Mouse (Mus musculus) urinary bladder, postnatal 0 days (tissue): Measurements from ENCODE around the gene Zfp354b. TPM values are rescaled to one million over a fixed set of nuclear protein-coding genes. Genes with fewer than 3 reads are reported as not detected.

ENCODE experiments used
- polyA plus RNA-seq: library from polyadenylated mRNA; unstranded; fragments of >200 nt; fragmentation: Nextera tagmentation; extraction: Ambion mirVana; gene quantifications from 2 replicates; pipeline ENCODE4 v1.2.1, GENCODE M21; 2015

Zfp354b gene
- 0.62 and 0.76 TPM in 2 replicates for polyA plus RNA-seq

DNA sequence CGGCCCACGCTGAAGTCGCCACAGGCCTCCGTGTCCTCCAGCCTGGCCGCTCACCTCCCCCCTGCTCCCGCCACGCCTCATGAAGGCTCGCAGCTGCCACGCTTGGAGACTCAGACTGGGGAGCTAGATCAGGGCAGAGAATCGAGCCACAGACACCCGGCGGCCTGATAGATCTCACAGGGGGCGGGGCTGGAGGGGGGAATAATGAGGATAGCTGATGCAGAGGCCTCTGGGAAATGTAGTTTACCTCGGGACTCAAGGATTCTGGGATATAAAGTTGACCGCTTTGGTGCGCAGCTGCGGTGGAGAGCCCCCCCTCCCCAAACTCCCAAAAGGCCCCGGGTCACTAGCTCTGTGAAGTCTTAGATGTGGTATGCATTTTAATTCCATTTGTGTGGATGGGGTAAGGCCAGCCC is at the start of gene Zfp354b:
Gene Zfp354b, minus strand, starts transcription at position 183 of the 416 bp plus-strand sequence.

DNA sequence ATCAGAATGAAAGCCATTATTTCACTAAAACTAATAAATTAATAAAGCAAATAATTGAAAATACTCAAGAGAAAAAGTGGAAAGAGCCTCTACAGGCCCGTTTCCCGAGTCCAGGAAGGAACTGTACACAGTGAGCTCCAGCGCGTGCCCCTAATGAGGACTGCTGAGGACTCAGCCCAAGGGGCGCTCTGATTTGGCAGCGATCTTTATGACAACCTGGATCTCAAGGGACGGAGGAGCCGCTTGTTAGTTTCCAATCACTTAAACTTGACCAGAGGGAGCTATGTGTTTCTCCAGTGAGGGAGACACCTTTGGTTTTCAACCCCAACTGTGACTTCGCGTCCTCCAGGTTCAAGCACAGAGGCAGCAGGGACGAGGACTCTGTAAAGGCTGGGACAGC is 34.8 kb upstream of the Zfp354b start, which contains the start of gene Olfr1378:
Gene Olfr1378, plus strand, starts transcription at position 301 of the 400 bp plus-strand sequence.

DNA sequence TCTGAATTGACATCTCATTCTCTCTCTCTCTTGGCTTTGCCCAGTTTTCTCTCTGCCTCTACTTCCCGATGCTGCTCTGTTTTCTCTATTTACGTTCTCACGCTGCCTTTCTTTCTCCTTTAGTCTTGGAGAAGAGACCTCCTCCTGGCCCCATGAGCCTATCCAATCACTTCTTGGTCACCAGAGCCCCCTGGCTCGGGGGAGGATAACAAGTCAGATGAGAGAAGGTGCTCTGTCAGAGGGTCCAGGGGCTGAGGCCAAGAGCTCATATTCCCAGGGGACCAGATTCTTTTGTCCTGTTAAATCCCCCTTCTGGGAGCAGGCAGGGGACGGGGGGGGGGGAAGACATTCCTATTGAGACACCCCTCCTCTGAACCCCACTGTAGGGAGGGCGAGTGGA is 22.2 kb upstream of the Zfp354b start, which contains the start of gene Prop1:
Gene Prop1, minus strand, starts transcription at position 101 of the 400 bp plus-strand sequence.

GRCm38 (mm10) chr11:50943506-50943905 is 12.1 kb upstream of the Zfp354b start, which contains the start of gene 4933414I15Rik:
Gene 4933414I15Rik, minus strand, starts transcription at chr11:50943765.

GRCm38 (mm10) chr11:50915671-50916320 is 15.6 kb downstream of the Zfp354b start, which contains the start of gene Zfp2:
Gene Zfp2, minus strand, starts transcription at chr11:50916165.

DNA sequence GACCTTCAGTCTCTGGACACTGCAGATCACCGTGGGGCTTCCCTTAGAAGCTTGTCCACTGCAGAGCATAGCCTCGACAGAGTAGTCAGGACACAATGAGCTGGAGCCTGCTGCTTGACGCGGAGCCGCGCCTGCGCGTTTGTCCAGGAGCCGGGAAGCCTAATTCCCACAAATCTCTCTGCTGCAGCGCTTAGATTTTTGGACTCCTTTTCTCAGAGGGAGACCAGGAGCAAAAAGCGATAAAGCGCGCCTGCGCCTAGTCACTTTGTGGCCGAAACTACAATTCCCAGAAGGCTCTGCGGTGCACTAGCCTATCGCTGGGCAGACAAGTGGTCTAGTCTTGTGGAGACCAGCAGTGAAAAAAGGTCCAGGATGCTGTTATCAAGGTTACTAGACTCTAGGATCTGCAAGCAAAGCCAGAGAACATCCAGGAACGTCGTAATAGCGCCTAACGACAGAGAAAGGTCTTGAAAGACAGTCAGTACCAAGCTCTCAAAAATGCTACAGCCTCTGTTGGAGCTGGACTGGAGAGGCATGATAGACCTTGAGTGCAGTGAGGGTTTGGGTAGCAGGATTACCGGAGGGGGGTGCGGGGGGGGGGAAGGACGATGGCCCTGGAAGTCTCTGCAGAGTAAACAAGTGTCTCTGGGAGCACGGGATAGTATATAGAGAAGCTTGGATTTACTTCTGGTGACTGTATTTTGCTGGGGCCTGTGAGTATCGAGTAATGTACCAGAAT is 43.9 kb downstream of the Zfp354b start, which contains the start of gene Zfp454:
Gene Zfp454, minus strand, starts transcription at position 262 of the 739 bp plus-strand sequence.

Other genes starting within 250 kb of the Zfp354b start
- gene Zfp354c, start 103.9 kb downstream of the Zfp354b start, polyA plus RNA-seq, result 8.2 and 8.6 TPM in 2 replicates
- gene Zfp879, start 90.1 kb downstream of the Zfp354b start, polyA plus RNA-seq, result 0.18 and 0.28 TPM in 2 replicates
- 0.24 TPM in 1 of 2 replicates, not detected in the other for gene Grm6, start 80.9 kb downstream of the Zfp354b start, polyA plus RNA-seq
- gene Zfp454, start 44.0 kb downstream of the Zfp354b start, polyA plus RNA-seq, result 0.99 and 1.1 TPM in 2 replicates
- gene Zfp2, start 15.5 kb downstream of the Zfp354b start, polyA plus RNA-seq, result 1.9 and 2.6 TPM in 2 replicates
- not detected in 2 replicates for gene 4933414I15Rik, start 12.1 kb upstream of the Zfp354b start, polyA plus RNA-seq
- gene Prop1, start 22.1 kb upstream of the Zfp354b start, polyA plus RNA-seq, result not detected in 2 replicates
- gene Olfr1378, start 34.9 kb upstream of the Zfp354b start, polyA plus RNA-seq, result not detected in 2 replicates
- gene Olfr1377, start 50.3 kb upstream of the Zfp354b start, polyA plus RNA-seq, result not detected in 2 replicates
- gene Olfr51, start 72.0 kb upstream of the Zfp354b start, polyA plus RNA-seq, result not detected in 2 replicates
- gene Olfr54, start 82.6 kb upstream of the Zfp354b start, polyA plus RNA-seq, result not detected in 2 replicates
- gene Olfr1375, start 116.5 kb upstream of the Zfp354b start, polyA plus RNA-seq, result not detected in 2 replicates
- gene Zfp354a, start 127.6 kb upstream of the Zfp354b start, polyA plus RNA-seq, result 2.6 and 3.4 TPM in 2 replicates